Mouse (Mus musculus) liver, postnatal 0 days (tissue): ENCODE results near the gene Poc1a.

Source experiments
- CTCF ChIP-seq: sonication (generic); IDR thresholded peaks from 2 replicates; pipeline ENCODE4 v1.5.1; 2016; ENCODE audit warnings: antibody characterized with exemption, low read depth
- EP300 ChIP-seq: IDR thresholded peaks from 2 replicates; pipeline ENCODE4 v1.6.1; 2016; ENCODE audit warnings: antibody characterized with exemption, low read depth, mild to moderate bottlenecking

- no peak for TF ChIP-seq CTCF
- TF ChIP-seq EP300 = no peak
These were observed 37.2 kb downstream of the Poc1a start for GRCm38 (mm10) chr9:106318074-106318473.
